Mouse (Mus musculus) liver, embryonic 14.5 days (tissue): ENCODE results near the gene Crip1. TPM values are rescaled to one million over a fixed set of nuclear protein-coding genes. Genes with fewer than 3 reads are reported as not detected.

Experiments used
- ATAC-seq: fragments of 200-750 bp; cut with Nextera tagmentation; 2 replicates; pipeline ENCODE4 v1.8.0; 2017; ENCODE audit warnings: moderate number of reproducible peaks, mild to moderate bottlenecking, moderate library complexity; ENCODE audit not compliant: insufficient read depth
- DNase-seq, 3 experiments: peaks; one replicate each; pipeline ENCODE4 v3.0.0-alpha.2; 2012 to 2013; ENCODE audit warnings: low read depth in 3 of 3, low spot score in 3 of 3
- H3K27ac ChIP-seq: fragments of 300-500 bp; sonication (generic); 2 replicates; pipeline ENCODE4 v1.5.1; 2014; ENCODE audit warnings: moderate library complexity, mild to moderate bottlenecking, control low read depth, inconsistent platforms
- H3K27me3 ChIP-seq: fragments of 300-500 bp; sonication (generic); 2 replicates; pipeline ENCODE4 v1.6.1; 2014; ENCODE audit warnings: mild to moderate bottlenecking, low read length, moderate library complexity; ENCODE audit not compliant: control insufficient read depth, insufficient read depth
- H3K36me3 ChIP-seq: fragments of 300-500 bp; sonication (generic); replicated peaks from 2 replicates; pipeline ENCODE4 v1.6.1; 2014; ENCODE audit warnings: low read depth; ENCODE audit not compliant: control insufficient read depth, insufficient read depth
- H3K4me1 ChIP-seq, 2 experiments: fragments of 200-500 bp in 1 of 2; fragments of 300-500 bp in 1 of 2; sonication (generic) in 1 of 2; replicated peaks; 2 replicates each; pipeline ENCODE4 v1.6.1; 2012 to 2014; ENCODE audit warnings: antibody characterized with exemption in 1 of 2, inconsistent platforms in 1 of 2, low read length in 1 of 2; ENCODE audit not compliant: control insufficient read depth in 2 of 2, insufficient read depth in 2 of 2
- H3K4me2 ChIP-seq: fragments of 300-500 bp; sonication (generic); 2 replicates; pipeline ENCODE4 v1.6.1; 2014; ENCODE audit warnings: low read depth, mild to moderate bottlenecking, control low read depth, moderate library complexity
- H3K4me3 ChIP-seq, 2 experiments: fragments of 200-500 bp in 1 of 2; fragments of 300-500 bp in 1 of 2; sonication (generic) in 1 of 2; 2 replicates each; pipeline ENCODE4 v1.5.1; 2012 to 2014; ENCODE audit warnings: low read depth in 2 of 2, low read length in 2 of 2, mild to moderate bottlenecking in 2 of 2, control low read depth in 1 of 2, inconsistent platforms in 1 of 2, moderate library complexity in 1 of 2; ENCODE audit not compliant: insufficient read depth in 1 of 2
- H3K9ac ChIP-seq: fragments of 300-500 bp; sonication (generic); replicated peaks from 2 replicates; pipeline ENCODE4 v1.6.1; 2014; ENCODE audit warnings: mild to moderate bottlenecking, control low read depth, moderate library complexity
- H3K9me3 ChIP-seq: fragments of 300-500 bp; sonication (generic); 2 replicates; pipeline ENCODE4 v1.6.1; 2016; ENCODE audit warnings: low read length, mixed read lengths; ENCODE audit not compliant: control insufficient read depth
- CTCF ChIP-seq: IDR thresholded peaks from 2 replicates; pipeline ENCODE4 v1.5.1; 2016; ENCODE audit warnings: antibody characterized with exemption, low read depth, control low read depth
- EP300 ChIP-seq: IDR thresholded peaks from 2 replicates; pipeline ENCODE4 v1.6.1; 2016; ENCODE audit warnings: antibody characterized with exemption, low read depth
- WGBS: fragments of 180-500 bp; shearing (Covaris S2); extraction: QIAGEN DNeasy Blood & Tissue Kit; methylation state at CpG from one replicate; pipeline ENCODE4 v1.1.7; 2014; ENCODE audit not compliant: insufficient replicate concordance; 5-methylcytosine and 5-hydroxymethylcytosine counted together
- polyA plus RNA-seq, 2 experiments: library from polyadenylated mRNA; depleted of rRNA in 1 of 2; stranded (reverse) in 1 of 2; unstranded in 1 of 2; fragments of >200 nt; fragmentation: Nextera tagmentation in 1 of 2; extraction: Ambion mirVana in 1 of 2; gene quantifications; 2 replicates each; pipeline versions ENCODE4 v1.2.1 to v1.2.3; 2012 to 2014

Gene Crip1
- polyA plus RNA-seq, 2 experiments: 87.7 to 101 TPM

- no peak for DNase-seq
- WGBS: 77% methylated on average over 6 of the region's 6 CpGs
- no peak overlapping the region for H3K27ac ChIP-seq
- peaks cover 19 to 22% of the 10 kb centered on the region in 2 experiments for H3K4me1 ChIP-seq
- no peaks in the 10 kb centered on the region for H3K36me3 ChIP-seq
- peaks cover 15% of the 10 kb centered on the region for H3K27me3 ChIP-seq
- H3K9ac ChIP-seq: no peak overlapping the region
- peak overlapping the region; percentile 53 to 58; a peak in 2 of 4 replicates for H3K4me3 ChIP-seq
- H3K9me3 ChIP-seq: no peaks in the 10 kb centered on the region
- ATAC-seq: no peak
- H3K4me2 ChIP-seq: peak overlapping the region; percentile 92
- no peak for TF ChIP-seq CTCF
Measured at GRCm38 (mm10) chr12:113154747-113155075, 8.6 kb downstream of the Crip1 start.

DNA sequence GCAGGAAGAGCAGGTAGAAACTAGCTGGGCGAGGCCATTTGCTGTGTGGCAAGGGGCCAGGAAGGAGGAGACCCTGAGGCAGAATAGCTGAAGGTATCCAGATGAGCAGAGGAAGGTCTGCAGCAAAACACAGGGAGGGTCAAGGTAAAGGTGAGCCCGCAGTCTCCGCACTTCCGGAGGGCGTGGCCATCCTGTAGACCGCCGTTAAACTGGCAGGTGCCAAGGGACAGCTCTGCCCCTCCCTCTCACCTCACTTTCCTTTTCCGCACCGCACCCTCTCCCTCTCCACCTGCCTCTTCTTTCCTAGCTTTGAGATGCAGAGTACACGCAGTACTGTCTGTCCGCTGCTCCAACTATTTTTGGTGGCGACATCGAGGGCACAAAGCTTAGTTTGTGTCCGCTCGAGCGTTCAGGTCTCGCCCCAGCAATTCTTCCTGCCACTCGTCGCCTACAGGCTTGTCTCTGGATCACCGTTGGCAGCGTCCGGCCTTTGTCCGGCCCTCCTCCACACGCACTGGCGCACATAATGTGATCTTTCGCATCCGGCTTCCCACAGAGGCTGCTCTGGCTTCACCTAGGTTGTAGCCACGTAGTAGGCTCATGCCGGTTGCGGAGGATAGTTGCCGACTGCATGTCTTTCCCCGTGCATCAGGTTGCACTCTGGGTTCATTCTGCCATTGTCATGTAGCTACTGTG, 9.1 kb downstream of the Crip1 start:
- Histone ChIP-seq H3K27ac (peak overlapping the region; percentile 30; the same call in 1 of the 2 replicates), H3K36me3 (no peaks in the 10 kb centered on the region), H3K9ac (peak overlapping the region; percentile 65), H3K4me3 (peak overlapping the region; percentile 53 to 58), H3K4me1 (peaks cover 19 to 22% of the 10 kb centered on the region in 2 experiments), H3K9me3 (no peaks in the 10 kb centered on the region), H3K27me3 (peaks cover 15% of the 10 kb centered on the region), H3K4me2 (peak overlapping the region; percentile 92)
- WGBS: 6% methylated on average over 32 of the region's 32 CpGs
- DNase-seq: no peak
- ATAC-seq: no peak
- TF ChIP-seq CTCF (no peak), EP300 (no peak)

DNA sequence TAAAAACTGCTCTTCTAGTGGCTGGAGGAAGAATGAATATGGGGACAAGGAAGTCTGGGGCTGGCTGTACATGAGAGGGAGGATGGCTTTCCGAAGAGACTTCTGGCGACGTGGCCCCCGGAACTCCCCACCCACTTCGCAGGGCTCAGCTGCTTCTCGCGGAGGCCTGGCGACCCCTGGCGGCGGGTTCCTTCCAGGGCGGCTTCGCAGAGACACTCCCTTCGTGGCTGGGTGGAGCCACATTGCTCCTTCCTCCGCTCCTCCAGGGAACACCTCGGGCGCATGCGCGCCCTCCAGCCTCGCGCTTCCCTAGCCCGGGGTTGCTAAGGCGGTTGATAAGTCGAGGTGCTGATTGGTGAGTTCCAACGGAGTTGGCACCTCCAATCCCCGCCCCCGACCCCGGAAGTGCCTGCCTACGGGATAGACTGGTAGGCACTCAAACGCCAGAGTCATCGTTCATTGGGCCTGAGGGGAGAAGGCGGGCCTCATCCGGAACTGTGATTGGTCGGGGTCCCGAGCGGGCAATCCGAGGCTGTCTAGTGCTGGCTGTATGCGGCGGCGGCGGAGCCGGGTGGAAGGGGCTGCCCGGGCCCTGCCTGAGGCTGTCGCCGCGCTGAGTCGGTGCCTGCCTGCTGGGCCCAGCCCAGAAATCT, 9.9 kb downstream of the Crip1 start, which contains the start of gene Tedc1:
Gene Tedc1 (plus strand): TSS at position 535 of the 653 bp plus-strand sequence.
- ATAC-seq (peak; percentile 95), DNase-seq (peak; percentile 99 to 100 (median 99))
- peak within 1 kb of the TSS; percentile 32 for H3K27ac ChIP-seq
- no peaks in the 10 kb centered on the region for H3K36me3 ChIP-seq
- WGBS: under 1% methylated on average over 46 of the region's 46 CpGs
- H3K4me2 ChIP-seq: peak within 1 kb of the TSS; percentile 99
- H3K4me3 ChIP-seq: peak within 1 kb of the TSS; percentile 73 to 89
- H3K9ac ChIP-seq: peak within 1 kb of the TSS; percentile 85
- H3K4me1 ChIP-seq: peaks cover 14 to 20% of the 10 kb centered on the region in 2 experiments
- H3K27me3 ChIP-seq: peaks cover 9% of the 10 kb centered on the region
- TF ChIP-seq CTCF (peak; percentile 100), EP300 (no peak)
- H3K9me3 ChIP-seq: no peaks in the 10 kb centered on the region

DNA sequence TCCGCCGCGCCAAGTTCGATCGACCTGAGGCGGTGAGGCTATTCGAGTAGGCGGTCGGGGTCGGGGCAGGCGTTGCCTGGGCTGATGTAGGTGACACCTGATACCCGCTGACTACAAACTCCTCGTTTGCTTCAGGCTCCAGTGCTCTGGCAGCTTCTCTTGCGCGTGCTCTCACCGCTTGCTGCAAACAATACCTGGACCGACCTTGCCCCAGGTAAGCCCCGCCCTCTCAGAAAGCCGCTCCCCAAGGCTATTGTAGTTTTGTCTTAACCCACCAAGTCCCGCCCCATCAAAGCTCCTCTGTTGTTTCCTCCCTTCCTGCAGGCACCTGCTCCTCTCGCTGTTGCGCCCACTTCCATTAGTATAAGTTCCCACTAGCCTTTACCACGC, 10.4 kb downstream of the Crip1 start:
- H3K36me3 ChIP-seq: no peaks in the 10 kb centered on the region; the same call in 1 of the 2 replicates
- peak overlapping the region; percentile 99 for H3K4me2 ChIP-seq
- H3K4me1 ChIP-seq: peaks cover 10 to 17% of the 10 kb centered on the region in 2 experiments
- peak overlapping the region; percentile 85 for H3K9ac ChIP-seq
- DNase-seq: no peak
- TF ChIP-seq EP300: no peak
- no peak for TF ChIP-seq CTCF
- ATAC-seq: peak; percentile 24; the same call in 1 of the 2 replicates
- no peaks in the 10 kb centered on the region for H3K9me3 ChIP-seq
- 1% methylated on average over 23 of the region's 23 CpGs for WGBS
- H3K27ac ChIP-seq: peak overlapping the region; percentile 32; the same call in 1 of the 2 replicates
- peaks cover 4% of the 10 kb centered on the region for H3K27me3 ChIP-seq
- peak overlapping the region; percentile 73 to 89 for H3K4me3 ChIP-seq

GRCm38 (mm10) chr12:113157002-113157401, 10.9 kb downstream of the Crip1 start:
- Histone ChIP-seq H3K4me1 (peaks cover 10 to 14% of the 10 kb centered on the region in 2 experiments), H3K27ac (no peak overlapping the region), H3K4me2 (peak overlapping the region; percentile 99), H3K9ac (peak overlapping the region; percentile 85), H3K4me3 (peak overlapping the region; percentile 73 to 89), H3K27me3 (no peaks in the 10 kb centered on the region; the same call in 1 of the 2 replicates), H3K36me3 (no peaks in the 10 kb centered on the region; the same call in 1 of the 2 replicates), H3K9me3 (no peaks in the 10 kb centered on the region)
- ATAC-seq: no peak
- DNase-seq: no peak
- WGBS: 45% methylated on average over 8 of the region's 8 CpGs
- TF ChIP-seq CTCF (no peak), EP300 (no peak)
